Mouse (Mus musculus): ENCODE measurements around the gene Nfib. TPM values are rescaled to one million over a fixed set of nuclear protein-coding genes. Genes with fewer than 3 reads are reported as not detected.
"Not testable (repeated sequence)": the region's sequence is repeated elsewhere in the genome, so short reads cannot be mapped to it uniquely, and the experiment has no call there.

Nfib gene
- polyA plus RNA-seq, 1 experiment from 2014 or later, result 72.0 TPM

DNA sequence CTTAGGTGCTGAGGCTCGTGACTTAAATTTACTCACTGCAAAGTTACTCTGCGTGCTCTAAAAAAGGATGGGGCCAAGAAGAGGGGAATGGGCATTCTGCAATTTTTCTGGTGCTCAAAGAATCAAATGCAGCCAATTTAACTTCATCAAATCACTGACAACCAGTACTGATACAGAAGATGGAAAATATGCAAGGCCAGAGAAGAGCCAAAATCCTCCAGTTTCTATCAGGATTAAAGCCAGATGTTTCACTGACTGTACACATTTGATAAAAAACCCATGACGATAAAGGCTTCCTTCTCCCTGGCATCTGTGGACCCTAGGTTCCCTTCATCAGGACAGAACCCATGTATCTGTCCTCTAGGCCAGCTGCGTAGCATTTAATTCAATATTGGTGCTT lies 433.5 kb downstream of the Nfib start:
- Histone ChIP-seq H3K4me2 (ENCODE audit: low read length) (no peak overlapping the region), H3K4me1 (ENCODE audit: control insufficient read depth, insufficient read depth, low read length) (peaks cover 3% of the 10 kb centered on the region; the same call in 1 of the 2 replicates), H3K27me3 (ENCODE audit: control insufficient read depth, insufficient read depth, low read length) (no peaks in the 10 kb centered on the region), H3K36me3 (ENCODE audit: control insufficient read depth, insufficient read depth, low read length) (no peaks in the 10 kb centered on the region), H3K9me3 (ENCODE audit: control insufficient read depth, low read length) (no peaks in the 10 kb centered on the region), H3K4me3 (replicated peaks; ENCODE audit: low read depth, low read length) (no peak overlapping the region), H3K9ac (replicated peaks; ENCODE audit: low read length) (no peak overlapping the region), H3K27ac (replicated peaks; ENCODE audit: low read depth, low read length) (no peak overlapping the region)
- ATAC-seq (ENCODE audit: low FRiP score, low TSS enrichment) (no peak), DNase-seq (no peak)
- 72% methylated on average over 4 of the region's 4 CpGs for WGBS

- H3K27me3 ChIP-seq (ENCODE audit: control insufficient read depth, insufficient read depth, low read length), result no peaks in the 10 kb centered on the region
- no peak overlapping the region for H3K9ac ChIP-seq (replicated peaks; ENCODE audit: low read length)
- H3K4me2 ChIP-seq (ENCODE audit: low read length), result no peak overlapping the region
- no peaks in the 10 kb centered on the region for H3K9me3 ChIP-seq (ENCODE audit: control insufficient read depth, low read length)
- H3K27ac ChIP-seq (replicated peaks; ENCODE audit: low read depth, low read length), result no peak overlapping the region
- no peak overlapping the region for H3K4me3 ChIP-seq (replicated peaks; ENCODE audit: low read depth, low read length)
- ATAC-seq (ENCODE audit: low FRiP score, low TSS enrichment), result no peak
- peak; percentile 55 for DNase-seq
- WGBS, result 54% methylated on average over 3 of the region's 3 CpGs
- peaks cover 3% of the 10 kb centered on the region; the same call in 1 of the 2 replicates for H3K4me1 ChIP-seq (ENCODE audit: control insufficient read depth, insufficient read depth, low read length)
- H3K36me3 ChIP-seq (ENCODE audit: control insufficient read depth, insufficient read depth, low read length), result no peaks in the 10 kb centered on the region
Measured at GRCm38 (mm10) chr4:82271547-82271946, 434.0 kb downstream of the Nfib start.

DNA sequence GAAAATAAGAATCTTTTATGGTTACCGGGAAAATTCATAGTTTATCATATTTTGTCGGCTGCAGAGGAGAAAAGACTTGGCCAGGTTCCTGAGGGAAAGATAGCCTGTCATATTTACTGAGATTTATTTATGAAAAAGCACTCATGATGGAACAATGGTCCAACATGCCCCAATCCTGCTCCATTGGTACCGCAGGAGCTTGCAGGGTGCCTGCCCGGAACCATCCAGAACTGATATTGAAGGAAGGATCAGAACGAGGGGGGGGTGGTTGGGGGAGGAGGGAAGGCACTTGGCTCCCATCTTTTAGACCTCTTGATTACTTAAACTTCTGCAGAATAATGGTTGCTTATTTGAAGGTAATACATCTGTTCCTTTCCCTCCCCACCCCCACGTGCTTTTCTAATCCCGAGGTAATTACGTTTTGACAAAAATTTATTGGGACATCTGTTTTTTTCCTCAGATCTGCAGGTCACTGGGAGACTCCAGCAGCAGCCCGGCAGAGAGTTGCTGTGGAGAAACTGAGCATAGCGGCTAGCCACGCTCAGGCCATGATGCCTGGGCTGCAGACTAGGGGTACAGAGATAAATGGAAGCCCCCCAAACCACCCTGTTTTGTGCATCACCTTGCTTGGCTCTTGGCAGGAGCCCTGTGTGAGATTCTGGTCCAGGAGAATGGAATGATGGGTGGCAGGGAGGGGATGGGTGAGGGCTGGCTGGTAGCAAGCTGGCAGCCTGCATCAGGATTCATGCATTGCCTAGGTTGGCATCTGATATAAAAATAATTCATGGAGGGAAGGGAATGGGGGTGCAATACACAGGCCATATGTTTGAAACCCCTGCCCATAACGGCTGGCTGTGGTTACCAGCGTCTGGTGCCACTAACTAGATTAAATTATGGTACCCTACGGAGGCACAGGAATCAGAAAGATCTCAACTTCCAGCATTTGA lies 437.4 kb downstream of the Nfib start:
- Histone ChIP-seq H3K27me3 (ENCODE audit: control insufficient read depth, insufficient read depth, low read length) (no peaks in the 10 kb centered on the region), H3K4me3 (replicated peaks; ENCODE audit: low read depth, low read length) (no peak overlapping the region), H3K9me3 (ENCODE audit: control insufficient read depth, low read length) (no peaks in the 10 kb centered on the region), H3K36me3 (ENCODE audit: control insufficient read depth, insufficient read depth, low read length) (no peaks in the 10 kb centered on the region), H3K27ac (replicated peaks; ENCODE audit: low read depth, low read length) (no peak overlapping the region), H3K4me1 (ENCODE audit: control insufficient read depth, insufficient read depth, low read length) (peaks cover 3% of the 10 kb centered on the region; the same call in 1 of the 2 replicates), H3K4me2 (ENCODE audit: low read length) (no peak overlapping the region), H3K9ac (replicated peaks; ENCODE audit: low read length) (no peak overlapping the region)
- ATAC-seq (ENCODE audit: low FRiP score, low TSS enrichment), result no peak
- 77% methylated on average over 14 of the region's 14 CpGs for WGBS
- DNase-seq, result no peak

DNA sequence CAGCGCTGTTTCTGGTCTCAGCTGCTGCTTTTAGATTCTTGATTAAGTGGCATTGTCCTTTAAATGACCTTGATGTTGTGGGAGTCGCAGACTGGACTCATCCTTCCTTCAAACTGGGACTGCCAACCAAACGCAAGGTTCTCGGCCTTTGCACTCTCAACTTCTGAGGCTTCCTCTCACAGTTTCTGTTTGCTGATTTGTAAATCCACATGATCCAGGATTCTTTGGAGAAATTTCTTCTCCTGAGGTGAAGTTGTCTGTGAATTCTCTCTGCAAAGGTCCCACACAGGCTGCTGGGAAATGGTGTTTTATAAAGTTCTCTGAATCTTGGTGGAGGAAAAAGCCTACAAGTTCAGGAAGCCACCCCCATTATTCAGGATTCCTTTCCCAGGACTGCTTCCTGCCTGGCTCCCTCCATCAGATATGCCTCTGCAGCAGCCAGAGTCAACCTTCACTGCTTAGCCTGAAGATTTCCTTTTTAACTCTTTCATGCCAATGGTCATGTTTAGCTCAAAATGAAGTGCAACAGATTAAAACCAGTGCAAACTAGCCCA lies 439.4 kb downstream of the Nfib start:
- no peak for ATAC-seq (ENCODE audit: low FRiP score, low TSS enrichment)
- WGBS, result 54% methylated on average over 4 of the region's 4 CpGs

DNA sequence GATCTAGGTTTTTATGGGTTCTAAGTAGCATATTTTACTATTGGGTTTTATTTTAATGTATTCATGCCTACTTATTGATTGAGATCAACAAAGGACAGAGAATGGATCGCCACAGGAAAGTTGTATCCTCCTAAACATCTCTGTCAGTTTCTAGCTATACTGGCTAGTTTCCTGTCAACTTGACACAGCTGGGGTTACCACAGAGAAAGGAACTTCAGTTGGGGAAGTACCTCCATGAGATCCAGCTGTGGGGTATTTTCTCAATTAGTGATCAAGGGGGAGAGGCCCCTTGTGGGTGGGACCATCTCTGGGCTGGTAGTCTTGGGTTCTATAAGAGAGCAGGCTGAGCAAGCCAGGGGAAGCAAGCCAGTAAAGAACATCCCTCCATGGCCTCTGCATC lies 447.0 kb downstream of the Nfib start:
- ATAC-seq (ENCODE audit: low FRiP score, low TSS enrichment), result not testable (repeated sequence)
- WGBS, result 92% methylated on average over 1 of the region's 1 CpGs

More for the DNA sequence above, 439.4 kb downstream of the Nfib start:
- Histone ChIP-seq H3K9me3 (ENCODE audit: control insufficient read depth, low read length) (no peaks in the 10 kb centered on the region), H3K4me1 (ENCODE audit: control insufficient read depth, insufficient read depth, low read length) (peaks cover 2% of the 10 kb centered on the region; the same call in 1 of the 2 replicates), H3K9ac (replicated peaks; ENCODE audit: low read length) (no peak overlapping the region), H3K27me3 (ENCODE audit: control insufficient read depth, insufficient read depth, low read length) (no peaks in the 10 kb centered on the region), H3K36me3 (ENCODE audit: control insufficient read depth, insufficient read depth, low read length) (no peaks in the 10 kb centered on the region), H3K4me2 (ENCODE audit: low read length) (no peak overlapping the region), H3K4me3 (replicated peaks; ENCODE audit: low read depth, low read length) (no peak overlapping the region), H3K27ac (replicated peaks; ENCODE audit: low read depth, low read length) (no peak overlapping the region)
- no peak for DNase-seq

DNA sequence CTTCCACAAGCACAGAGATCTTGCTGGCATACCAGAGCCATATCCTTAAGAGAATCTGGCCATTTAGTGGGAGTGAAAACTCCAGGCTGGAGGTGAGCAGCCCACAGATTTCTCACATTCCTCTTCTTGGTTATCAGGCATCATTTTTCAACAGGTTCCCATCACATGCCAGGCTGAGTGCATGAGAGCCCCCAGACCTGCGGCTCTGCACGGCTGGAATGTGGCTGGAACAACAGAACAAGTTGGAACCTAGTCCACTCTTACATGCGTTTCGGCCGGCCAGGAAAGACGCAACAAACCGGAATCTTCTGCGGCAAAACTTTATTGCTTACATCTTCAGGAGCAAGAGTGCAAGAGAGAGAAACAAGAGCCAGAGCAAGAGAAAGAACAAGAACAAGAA lies 453.5 kb downstream of the Nfib start:
- H3K4me1 ChIP-seq (ENCODE audit: control insufficient read depth, insufficient read depth, low read length), result no peaks in the 10 kb centered on the region
- no peak overlapping the region for H3K4me2 ChIP-seq (ENCODE audit: low read length)
- no peak for ATAC-seq (ENCODE audit: low FRiP score, low TSS enrichment)
- H3K4me3 ChIP-seq (replicated peaks; ENCODE audit: low read depth, low read length), result no peak overlapping the region
- H3K36me3 ChIP-seq (ENCODE audit: control insufficient read depth, insufficient read depth, low read length), result no peaks in the 10 kb centered on the region
- no peak overlapping the region for H3K27ac ChIP-seq (replicated peaks; ENCODE audit: low read depth, low read length)
- 97% methylated on average over 8 of the region's 8 CpGs for WGBS
- no peak overlapping the region for H3K9ac ChIP-seq (replicated peaks; ENCODE audit: low read length)
- H3K27me3 ChIP-seq (ENCODE audit: control insufficient read depth, insufficient read depth, low read length), result no peaks in the 10 kb centered on the region
- no peak for DNase-seq
- no peaks in the 10 kb centered on the region for H3K9me3 ChIP-seq (ENCODE audit: control insufficient read depth, low read length)

More for the DNA sequence above, 447.0 kb downstream of the Nfib start:
- H3K4me3 ChIP-seq (replicated peaks; ENCODE audit: low read depth, low read length); H3K36me3 ChIP-seq (ENCODE audit: control insufficient read depth, insufficient read depth, low read length); H3K27ac ChIP-seq (replicated peaks; ENCODE audit: low read depth, low read length); H3K9ac ChIP-seq (replicated peaks; ENCODE audit: low read length); H3K4me2 ChIP-seq (ENCODE audit: low read length); H3K27me3 ChIP-seq (ENCODE audit: control insufficient read depth, insufficient read depth, low read length); H3K4me1 ChIP-seq (ENCODE audit: control insufficient read depth, insufficient read depth, low read length); H3K9me3 ChIP-seq (ENCODE audit: control insufficient read depth, low read length); DNase-seq: not testable (repeated sequence)

DNA sequence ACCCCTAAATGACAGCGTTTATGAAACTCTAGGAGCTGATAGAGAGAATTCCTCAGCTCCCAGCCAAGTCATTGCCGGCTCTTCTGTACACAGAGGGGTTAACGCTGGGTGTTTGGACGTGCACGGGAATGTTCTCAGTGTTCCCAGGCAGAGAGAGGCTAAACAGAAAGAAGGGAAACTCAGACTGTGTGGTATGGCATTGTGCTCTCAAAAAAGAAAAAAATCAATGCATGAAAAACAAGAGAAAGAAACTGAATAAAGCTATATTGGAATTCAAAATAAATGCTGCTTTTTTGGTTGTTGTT lies 455.2 kb downstream of the Nfib start:
- no peak overlapping the region for H3K4me3 ChIP-seq (replicated peaks; ENCODE audit: low read depth, low read length)
- no peak overlapping the region for H3K27ac ChIP-seq (replicated peaks; ENCODE audit: low read depth, low read length)
- H3K4me2 ChIP-seq (ENCODE audit: low read length), result no peak overlapping the region
- H3K9ac ChIP-seq (replicated peaks; ENCODE audit: low read length), result no peak overlapping the region
- no peaks in the 10 kb centered on the region for H3K27me3 ChIP-seq (ENCODE audit: control insufficient read depth, insufficient read depth, low read length)
- DNase-seq, result no peak
- no peak for ATAC-seq (ENCODE audit: low FRiP score, low TSS enrichment)
- no peaks in the 10 kb centered on the region for H3K4me1 ChIP-seq (ENCODE audit: control insufficient read depth, insufficient read depth, low read length)
- H3K9me3 ChIP-seq (ENCODE audit: control insufficient read depth, low read length), result no peaks in the 10 kb centered on the region
- WGBS, result 55% methylated on average over 5 of the region's 5 CpGs
- H3K36me3 ChIP-seq (ENCODE audit: control insufficient read depth, insufficient read depth, low read length), result no peaks in the 10 kb centered on the region

- Histone ChIP-seq H3K4me1 (ENCODE audit: control insufficient read depth, insufficient read depth, low read length) (no peaks in the 10 kb centered on the region), H3K4me3 (replicated peaks; ENCODE audit: low read depth, low read length) (no peak overlapping the region), H3K27me3 (ENCODE audit: control insufficient read depth, insufficient read depth, low read length) (no peaks in the 10 kb centered on the region), H3K4me2 (ENCODE audit: low read length) (no peak overlapping the region), H3K36me3 (ENCODE audit: control insufficient read depth, insufficient read depth, low read length) (no peaks in the 10 kb centered on the region), H3K27ac (replicated peaks; ENCODE audit: low read depth, low read length) (no peak overlapping the region), H3K9me3 (ENCODE audit: control insufficient read depth, low read length) (no peaks in the 10 kb centered on the region), H3K9ac (replicated peaks; ENCODE audit: low read length) (no peak overlapping the region)
- 86% methylated on average over 11 of the region's 11 CpGs for WGBS
- DNase-seq (no peak), ATAC-seq (ENCODE audit: low FRiP score, low TSS enrichment) (no peak)
Measured at GRCm38 (mm10) chr4:82249518-82250354, 455.8 kb downstream of the Nfib start.
